Mouse (Mus musculus) cortical plate, adult 2 months (tissue): ENCODE measurements around the gene Hist1h4c.

ENCODE experiments used
- CTCF ChIP-seq: fragments of 200-500 bp; IDR thresholded peaks from 2 replicates; pipeline ENCODE4 v1.5.1; 2011; ENCODE audit warnings: mild to moderate bottlenecking, control low read depth, low read length; ENCODE audit not compliant: insufficient read depth; ENCODE audit errors: extremely low read depth
- POLR2A ChIP-seq: fragments of 200-500 bp; IDR thresholded peaks from 2 replicates; pipeline ENCODE4 v1.6.1; 2011; ENCODE audit warnings: mild to moderate bottlenecking, low read length, control low read depth; ENCODE audit not compliant: insufficient read depth; ENCODE audit errors: extremely low read depth

GRCm38 (mm10) chr13:23737091-23737490 lies 38.8 kb upstream of the Hist1h4c start:
- TF ChIP-seq POLR2A (no peak), CTCF (no peak)
